Mouse (Mus musculus) left cerebral cortex, adult 11 months (tissue): ENCODE measurements at regions not wholly inside any gene's neighbourhood (a gene's known extent, or its start where the extent isn't known, plus 50 kb on each side); places are given as distances from the start of the nearest gene placed in this dataset.
"Not testable (repeated sequence)": the region's sequence is repeated elsewhere in the genome, so short reads cannot be mapped to it uniquely, and the experiment has no call there.

Experiments used
- DNase-seq: peaks from one replicate; pipeline ENCODE4 v3.0.0; 2022; ENCODE audit warnings: low spot score

GRCm38 (mm10) chr6:61042667-61043523 is 118.1 kb downstream of the Mmrn1 start:
- DNase-seq: peak; percentile 5

DNA sequence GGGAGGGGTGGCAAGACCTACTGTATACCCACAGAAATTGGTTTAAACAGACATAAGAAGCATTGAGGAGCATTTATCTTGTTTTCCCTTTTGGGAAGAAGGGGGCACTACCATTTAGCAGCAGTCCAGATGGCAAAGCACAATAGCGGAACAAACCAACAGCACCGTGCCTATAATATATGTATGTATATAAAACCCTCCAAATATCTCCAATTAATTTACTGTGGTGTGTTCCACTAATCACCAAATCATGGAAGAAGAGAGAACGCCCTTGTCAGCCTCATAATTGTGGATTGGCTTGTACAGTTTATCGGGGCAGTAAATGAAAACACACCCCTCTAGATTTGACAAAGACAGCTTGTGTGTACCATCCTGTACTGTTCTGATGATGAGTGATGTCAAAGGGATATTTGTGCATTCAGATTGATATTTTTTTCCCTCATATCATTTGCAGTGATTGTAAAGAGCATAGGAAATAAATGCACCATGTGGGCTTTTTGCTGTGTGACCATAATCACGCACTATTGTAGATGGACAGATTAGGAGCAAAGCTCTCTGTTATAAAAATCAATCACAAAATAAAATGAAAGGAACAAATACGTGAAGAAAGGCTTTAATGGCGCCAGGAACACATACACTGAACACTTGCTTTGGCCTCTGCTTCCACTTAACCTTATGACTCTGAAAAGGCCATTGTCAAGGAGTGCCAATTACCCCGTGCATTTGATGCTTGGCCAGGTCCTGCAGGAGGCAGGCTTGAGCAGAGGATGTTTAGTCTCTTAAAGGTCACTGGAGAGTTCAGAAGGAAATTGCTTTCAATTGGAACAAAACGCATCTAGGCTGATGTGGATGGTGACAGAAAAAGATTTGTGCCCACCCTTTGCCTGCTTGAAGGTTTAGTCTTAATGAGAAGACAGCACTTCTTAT is 119.0 kb downstream of the Mmrn1 start:
- no peak for DNase-seq

- DNase-seq: not testable (repeated sequence)
These were observed 122.9 kb downstream of the Mmrn1 start for GRCm38 (mm10) chr6:61047667-61048066.

GRCm38 (mm10) chr6:61063129-61063528 is 117.0 kb upstream of the Ccser1 start:
- no peak for DNase-seq

DNA sequence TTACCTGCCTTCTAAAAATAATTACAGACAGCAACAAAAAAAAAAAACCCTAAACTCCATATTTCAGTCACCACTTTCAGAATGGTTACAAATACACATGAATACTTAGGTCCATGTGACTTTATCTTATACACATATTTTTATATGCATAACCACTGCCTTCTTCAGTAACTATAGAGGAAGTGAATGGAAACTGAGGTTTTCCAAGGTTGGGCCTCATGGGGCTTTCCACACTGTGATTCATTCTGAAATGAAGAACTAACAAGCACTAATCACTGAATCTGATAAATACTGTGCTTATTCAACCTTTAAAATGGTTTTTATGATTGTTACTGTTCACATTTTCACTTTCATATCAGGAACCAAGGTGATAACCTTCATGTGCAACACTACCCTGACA is 114.4 kb upstream of the Ccser1 start:
- no peak for DNase-seq

DNA sequence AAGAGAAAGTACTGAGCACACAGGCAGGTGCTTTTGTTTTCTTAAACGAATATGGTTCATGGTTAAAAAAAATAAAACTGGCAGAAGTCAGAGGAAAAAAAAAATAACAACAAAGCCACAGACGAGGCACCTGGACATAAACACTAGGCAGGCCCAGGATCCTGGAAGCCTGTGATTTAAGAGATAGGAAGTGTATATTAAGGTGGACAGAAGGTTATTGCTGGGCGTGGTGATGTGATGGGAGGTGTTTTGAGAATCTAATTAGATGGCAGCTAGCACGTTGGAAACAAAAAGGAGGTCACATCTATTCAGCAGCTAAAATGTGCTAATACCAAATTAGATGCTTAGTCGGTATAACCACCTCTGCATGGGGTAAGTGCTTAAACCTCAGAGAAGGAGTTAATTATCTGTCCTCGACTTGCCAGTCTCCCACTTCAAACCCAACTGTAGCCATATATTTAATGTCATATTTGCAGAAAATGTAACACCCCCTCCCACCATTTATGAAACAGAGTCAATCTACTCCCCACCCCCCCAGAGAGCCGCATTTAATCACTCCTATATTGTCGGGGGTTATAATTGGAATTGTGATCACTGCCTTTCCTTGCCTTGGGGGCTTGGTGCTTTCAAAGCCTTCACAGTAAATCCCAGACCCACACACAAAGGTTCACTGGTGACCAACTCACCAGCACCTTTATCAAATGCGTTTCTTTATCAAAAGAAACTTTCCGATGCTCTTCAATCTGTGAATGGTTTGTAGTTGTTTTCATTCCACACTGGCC is 113.4 kb upstream of the Ccser1 start:
- no peak for DNase-seq

DNA sequence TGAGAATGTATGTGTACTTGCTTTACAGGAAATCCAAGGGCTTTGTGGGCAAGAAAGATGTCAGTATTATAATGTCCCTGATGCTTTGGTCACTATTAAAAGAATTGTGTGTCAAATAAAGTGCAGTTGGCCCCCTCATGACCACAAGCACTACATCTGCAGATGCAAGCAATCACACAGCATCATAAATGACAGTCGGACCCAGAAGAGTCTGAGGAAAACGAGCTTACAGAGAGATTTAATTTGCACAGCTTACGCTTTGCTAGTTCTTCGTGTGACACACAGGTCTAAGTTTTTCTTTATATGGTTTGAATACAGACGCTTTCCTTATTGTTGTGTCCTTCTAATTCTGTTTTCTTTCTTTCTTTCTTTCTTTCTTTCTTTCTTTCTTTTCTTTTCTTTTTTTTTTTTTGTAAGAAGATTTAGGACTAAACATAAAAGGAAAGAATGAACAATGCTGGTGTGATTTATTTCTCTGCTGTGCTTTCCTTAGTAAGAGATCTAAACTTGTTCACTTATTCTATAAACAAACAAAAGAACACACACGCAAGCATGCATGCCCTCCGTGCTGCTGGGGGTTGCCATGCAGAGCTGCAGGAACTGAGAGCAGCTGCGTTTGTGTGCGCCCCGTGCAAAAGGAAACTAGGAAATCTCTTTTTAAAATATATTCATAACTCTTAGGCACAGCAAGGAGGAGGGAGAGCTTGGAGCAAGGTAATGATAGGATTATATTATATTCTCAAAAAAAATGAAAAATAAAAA is 112.6 kb upstream of the Ccser1 start:
- DNase-seq: no peak

DNA sequence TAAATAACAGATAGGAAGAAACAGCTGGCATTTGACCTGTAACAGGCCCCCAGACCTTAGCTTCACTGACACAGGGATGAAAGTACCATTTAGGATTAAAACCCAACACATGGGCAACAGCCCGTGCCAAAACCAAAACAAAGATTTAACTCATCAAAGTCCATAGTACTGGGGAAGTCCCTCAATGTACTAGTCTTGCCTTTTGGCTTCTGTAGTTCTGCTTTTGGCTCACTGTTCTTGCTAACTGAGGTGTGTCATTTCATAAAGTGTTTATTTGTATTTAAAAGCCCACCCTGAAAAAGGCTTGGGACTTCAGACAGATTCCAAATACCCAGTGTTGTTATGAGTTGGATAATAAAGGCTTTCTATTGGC is 112.0 kb upstream of the Ccser1 start:
- no peak for DNase-seq

DNA sequence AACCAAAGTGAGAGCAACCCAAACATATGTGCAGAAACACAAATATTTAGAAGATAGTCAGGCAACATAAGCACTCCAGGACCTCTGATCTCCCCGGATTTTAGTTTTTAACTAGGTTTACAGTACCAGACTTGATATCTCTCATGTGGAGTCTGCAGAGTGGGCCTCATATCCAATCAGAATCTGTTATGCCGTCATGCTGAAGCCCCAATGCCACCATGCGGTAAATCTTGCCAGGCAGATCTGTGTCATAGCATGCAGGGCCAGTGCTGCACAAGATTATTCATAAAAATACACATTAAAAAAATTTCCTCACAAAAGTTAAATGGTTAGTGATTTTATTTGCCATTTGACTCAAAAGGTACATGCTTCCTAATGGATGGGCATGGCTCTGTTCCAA is 106.9 kb upstream of the Ccser1 start:
- no peak for DNase-seq

GRCm38 (mm10) chr6:61073794-61074193 is 106.3 kb upstream of the Ccser1 start:
- DNase-seq: no peak

GRCm38 (mm10) chr6:61074700-61075099 is 105.4 kb upstream of the Ccser1 start:
- no peak for DNase-seq

- DNase-seq: no peak
These were observed 101.6 kb upstream of the Ccser1 start for GRCm38 (mm10) chr6:61078559-61078958.

GRCm38 (mm10) chr6:61080661-61081060 is 99.5 kb upstream of the Ccser1 start:
- no peak for DNase-seq

GRCm38 (mm10) chr6:61083346-61083745 is 96.8 kb upstream of the Ccser1 start:
- DNase-seq: no peak

GRCm38 (mm10) chr6:61099348-61099981 is 80.7 kb upstream of the Ccser1 start:
- DNase-seq: no peak

DNA sequence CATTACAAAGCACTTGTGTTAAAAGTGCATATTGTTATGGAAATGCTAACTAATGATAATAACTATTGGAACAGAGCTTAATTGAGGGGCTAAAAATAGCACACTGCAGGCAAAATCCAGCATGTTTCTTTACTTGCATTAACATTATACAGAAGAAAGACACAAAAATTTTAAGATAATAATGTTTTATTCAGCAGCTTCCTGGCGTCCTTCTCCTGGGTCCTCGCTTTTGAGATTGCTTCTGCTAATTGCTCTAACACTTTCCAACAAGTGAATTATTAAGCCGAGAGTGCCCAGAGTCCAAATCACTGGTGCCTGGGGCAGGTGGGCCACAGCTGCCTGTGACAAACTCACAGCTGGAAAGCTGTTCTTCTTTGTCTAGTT is 80.2 kb upstream of the Ccser1 start:
- no peak for DNase-seq

DNA sequence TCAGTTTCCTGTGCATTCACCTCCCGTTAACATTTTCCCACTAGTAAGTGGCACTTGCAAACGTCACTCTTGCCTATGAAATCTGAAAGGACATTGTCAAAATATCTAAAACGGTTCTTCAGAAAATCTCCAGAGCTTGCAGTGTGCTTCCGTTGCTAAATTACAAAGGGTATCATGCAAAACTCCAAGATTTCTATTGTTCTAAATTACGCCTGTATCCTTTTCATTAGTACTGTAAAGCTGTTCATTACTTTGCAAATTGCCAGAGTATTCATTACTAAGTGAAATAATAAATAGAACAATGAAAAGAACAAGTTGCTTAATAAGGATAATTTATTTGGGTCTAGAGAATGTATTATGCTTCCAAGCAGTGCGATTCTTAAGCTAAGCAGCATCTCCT is 78.2 kb upstream of the Ccser1 start:
- DNase-seq: no peak

DNA sequence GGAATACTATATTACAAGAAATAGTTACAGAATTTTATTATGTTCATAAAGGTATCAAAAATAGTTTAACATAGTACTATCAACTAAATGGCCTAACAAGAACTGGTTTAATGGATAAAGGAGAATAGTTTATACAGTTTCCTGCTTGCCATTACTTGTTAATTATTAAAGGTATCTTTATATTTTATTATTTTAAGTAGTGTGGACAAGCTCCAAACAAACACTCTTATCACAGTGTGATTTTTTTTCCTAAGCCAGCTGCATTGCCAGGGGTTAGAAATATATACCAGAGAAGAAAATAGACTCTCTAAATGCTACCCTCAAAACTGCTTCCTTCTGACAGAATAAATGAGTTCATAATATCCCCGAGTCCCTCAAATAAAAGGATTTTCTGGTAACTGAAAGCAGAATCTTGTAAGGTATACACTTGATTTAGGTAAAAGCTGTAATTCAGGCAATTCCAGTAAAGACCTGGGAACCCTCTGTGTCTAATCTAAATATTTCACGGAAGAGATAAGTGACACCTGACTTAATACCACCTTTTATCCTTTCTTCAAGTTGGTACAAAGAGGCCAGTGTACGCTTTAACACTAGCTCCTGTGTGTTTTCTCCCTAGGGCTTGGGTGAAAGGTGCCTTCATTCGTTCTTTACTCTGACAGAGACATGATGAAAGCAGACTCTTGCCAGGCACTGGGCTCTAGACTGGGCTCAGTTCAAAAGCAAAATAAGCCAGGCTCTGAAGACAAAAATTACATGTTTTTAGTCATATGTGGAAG is 76.5 kb upstream of the Ccser1 start:
- no peak for DNase-seq

GRCm38 (mm10) chr6:61115250-61115649 is 64.9 kb upstream of the Ccser1 start:
- DNase-seq: no peak

DNA sequence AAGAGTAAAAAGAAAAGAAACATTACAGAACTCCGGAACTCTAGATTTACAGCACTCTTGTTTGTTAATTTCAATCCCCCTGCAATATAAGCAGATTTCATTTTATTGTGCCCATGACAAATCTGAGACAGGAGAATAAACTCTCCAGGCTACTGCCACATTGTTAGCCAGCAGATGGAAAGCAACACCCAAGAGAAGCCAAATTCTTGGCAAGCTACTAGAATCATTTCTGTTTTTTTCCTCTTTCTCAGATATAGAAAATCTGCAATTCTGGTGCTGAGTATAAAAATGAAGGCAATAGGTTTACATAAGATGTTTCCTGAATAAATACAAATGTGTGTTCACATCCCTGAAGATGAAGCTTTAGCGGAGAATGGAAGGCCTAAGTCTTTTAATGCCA is 60.5 kb upstream of the Ccser1 start:
- DNase-seq: no peak
